Mouse (Mus musculus) embryonic fibroblast, embryonic 13.5 days (primary cell): Measurements from ENCODE around the gene Foxn3.

Experiments
- CTCF ChIP-seq: IDR thresholded peaks from 2 replicates; pipeline ENCODE4 v1.5.1; 2011; ENCODE audit warnings: mild to moderate bottlenecking, control low read depth, low read length, moderate library complexity, borderline replicate concordance; ENCODE audit not compliant: insufficient read depth
- POLR2A ChIP-seq: IDR thresholded peaks from 2 replicates; pipeline ENCODE4 v1.6.1; 2011; ENCODE audit warnings: low read depth, mild to moderate bottlenecking, control low read depth, low read length, moderate library complexity

DNA sequence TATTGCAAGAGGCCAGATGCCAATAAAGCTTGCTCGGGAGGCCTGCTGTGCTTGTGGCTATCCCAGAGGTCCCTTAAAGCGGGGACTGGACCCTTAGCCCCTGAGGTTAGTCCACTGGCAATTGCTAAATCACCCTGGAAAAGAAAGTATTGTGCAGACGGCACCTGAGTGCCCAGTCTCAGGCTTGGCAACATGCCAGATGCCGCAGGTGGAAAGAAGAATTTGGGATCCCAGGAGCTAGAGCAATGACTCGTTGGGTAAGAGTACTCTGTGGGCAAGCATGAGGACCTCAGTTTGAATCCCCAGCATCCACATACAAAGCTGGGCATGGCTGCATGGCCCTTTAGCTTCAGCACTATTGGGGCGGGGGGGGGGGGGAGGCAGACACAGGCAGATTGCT lies 35.9 kb downstream of the Foxn3 start:
- TF ChIP-seq POLR2A (no peak), CTCF (no peak)
